Mouse (Mus musculus) liver, postnatal 0 days (tissue): Measurements from ENCODE around the gene Kalrn. TPM values are rescaled to one million over a fixed set of nuclear protein-coding genes. Genes with fewer than 3 reads are reported as not detected.

Source experiments
- ATAC-seq: fragments of 200-750 bp; cut with Nextera tagmentation; 2 replicates; pipeline ENCODE4 v1.8.0; 2017; ENCODE audit warnings: mild to moderate bottlenecking, moderate library complexity
- DNase-seq: peaks from one replicate; pipeline ENCODE4 v3.0.0-alpha.2; 2016
- H3K27ac ChIP-seq: fragments of 300-500 bp; sonication (generic); 2 replicates; pipeline ENCODE4 v1.5.1; 2014; ENCODE audit warnings: antibody characterized with exemption, moderate library complexity, mild to moderate bottlenecking, low read depth
- H3K27me3 ChIP-seq: fragments of 300-500 bp; sonication (generic); 2 replicates; pipeline ENCODE4 v1.6.1; 2014; ENCODE audit warnings: low read length, control low read depth, mixed read lengths; ENCODE audit not compliant: insufficient read depth
- H3K36me3 ChIP-seq: fragments of 300-500 bp; sonication (generic); replicated peaks from 2 replicates; pipeline ENCODE4 v1.6.1; 2014; ENCODE audit warnings: mild to moderate bottlenecking, control low read depth, low read length, moderate library complexity, mixed read lengths; ENCODE audit not compliant: insufficient read depth
- H3K4me1 ChIP-seq: fragments of 300-500 bp; sonication (generic); 2 replicates; pipeline ENCODE4 v1.6.1; 2014; ENCODE audit warnings: antibody characterized with exemption, mild to moderate bottlenecking, control low read depth; ENCODE audit not compliant: insufficient read depth
- H3K4me2 ChIP-seq: fragments of 300-500 bp; sonication (generic); 2 replicates; pipeline ENCODE4 v1.6.1; 2014; ENCODE audit warnings: low read depth, mild to moderate bottlenecking, low read length, moderate library complexity, mixed read lengths
- H3K4me3 ChIP-seq: fragments of 300-500 bp; sonication (generic); 2 replicates; pipeline ENCODE4 v1.5.1; 2014; ENCODE audit warnings: low read depth, low read length
- H3K9ac ChIP-seq: fragments of 300-500 bp; sonication (generic); replicated peaks from 2 replicates; pipeline ENCODE4 v1.6.1; 2014; ENCODE audit warnings: mild to moderate bottlenecking, moderate library complexity
- H3K9me3 ChIP-seq: fragments of 300-500 bp; sonication (generic); 2 replicates; pipeline ENCODE4 v1.6.1; 2016; ENCODE audit warnings: mild to moderate bottlenecking, control low read depth, low read length, mixed read lengths
- CTCF ChIP-seq: sonication (generic); IDR thresholded peaks from 2 replicates; pipeline ENCODE4 v1.5.1; 2016; ENCODE audit warnings: antibody characterized with exemption, low read depth
- EP300 ChIP-seq: IDR thresholded peaks from 2 replicates; pipeline ENCODE4 v1.6.1; 2016; ENCODE audit warnings: antibody characterized with exemption, low read depth, mild to moderate bottlenecking
- WGBS: fragments of 180-500 bp; shearing (Covaris S2); extraction: QIAGEN DNeasy Blood & Tissue Kit; methylation state at CpG from one replicate; pipeline ENCODE4 v1.1.7; 2014; ENCODE audit not compliant: insufficient replicate concordance; 5-methylcytosine and 5-hydroxymethylcytosine counted together
- polyA plus RNA-seq: library from polyadenylated mRNA; unstranded; fragments of >200 nt; fragmentation: Nextera tagmentation; extraction: Ambion mirVana; gene quantifications from 2 replicates; pipeline ENCODE4 v1.2.1, GENCODE M21; 2015

Kalrn gene
- polyA plus RNA-seq, 1 experiment from 2014 or later = 16.7 TPM

GRCm38 (mm10) chr16:34066376-34066775 is 507.0 kb downstream of the Kalrn start:
- WGBS = 60% methylated on average over 4 of the region's 4 CpGs
- 0 out of 2 replicates have a peak, but pooled peaks cover 2% of the 10 kb centered on the region for H3K36me3 ChIP-seq
- no peak overlapping the region for H3K27ac ChIP-seq
- H3K27me3 ChIP-seq = no peaks in the 10 kb centered on the region
- H3K4me2 ChIP-seq = no peak overlapping the region
- ATAC-seq = no peak; the same call in 1 of the 2 replicates
- no peak for DNase-seq
- TF ChIP-seq CTCF = no peak
- TF ChIP-seq EP300 = no peak
- H3K4me1 ChIP-seq = peaks cover 8% of the 10 kb centered on the region
- H3K9me3 ChIP-seq = no peaks in the 10 kb centered on the region
- no peak overlapping the region for H3K9ac ChIP-seq
- H3K4me3 ChIP-seq = no peak overlapping the region

- ATAC-seq (no peak), DNase-seq (no peak)
- Histone ChIP-seq H3K27me3 (no peaks in the 10 kb centered on the region), H3K27ac (no peak overlapping the region), H3K36me3 (0 out of 2 replicates have a peak, but pooled peaks cover 2% of the 10 kb centered on the region), H3K4me1 (peaks cover 13% of the 10 kb centered on the region), H3K9ac (no peak overlapping the region), H3K9me3 (no peaks in the 10 kb centered on the region), H3K4me2 (no peak overlapping the region), H3K4me3 (no peak overlapping the region)
- TF ChIP-seq CTCF (no peak), EP300 (no peak)
- WGBS = 87% methylated on average over 4 of the region's 4 CpGs
Measured at GRCm38 (mm10) chr16:34063313-34063712, 510.0 kb downstream of the Kalrn start.

GRCm38 (mm10) chr16:34061661-34062060 is 511.7 kb downstream of the Kalrn start:
- Histone ChIP-seq H3K9ac (no peak overlapping the region), H3K4me3 (no peak overlapping the region), H3K4me2 (no peak overlapping the region), H3K36me3 (0 out of 2 replicates have a peak, but pooled peaks cover 2% of the 10 kb centered on the region), H3K4me1 (peaks cover 24% of the 10 kb centered on the region), H3K9me3 (no peaks in the 10 kb centered on the region), H3K27me3 (no peaks in the 10 kb centered on the region), H3K27ac (no peak overlapping the region)
- TF ChIP-seq CTCF (no peak), EP300 (no peak)
- 82% methylated on average over 1 of the region's 1 CpGs for WGBS
- DNase-seq = no peak
- no peak for ATAC-seq

- peaks cover 19% of the 10 kb centered on the region for H3K4me1 ChIP-seq
- H3K9ac ChIP-seq = no peak overlapping the region
- no peak overlapping the region for H3K4me3 ChIP-seq
- DNase-seq (no peak), ATAC-seq (no peak)
- TF ChIP-seq CTCF (no peak), EP300 (no peak)
- H3K9me3 ChIP-seq = no peaks in the 10 kb centered on the region
- 62% methylated on average over 3 of the region's 3 CpGs for WGBS
- H3K36me3 ChIP-seq = 0 out of 2 replicates have a peak, but pooled peaks cover 2% of the 10 kb centered on the region
- H3K4me2 ChIP-seq = no peak overlapping the region
- H3K27ac ChIP-seq = no peak overlapping the region
- no peaks in the 10 kb centered on the region for H3K27me3 ChIP-seq
Measured at GRCm38 (mm10) chr16:34058611-34059010, 514.7 kb downstream of the Kalrn start.

GRCm38 (mm10) chr16:34057464-34057863 is 515.9 kb downstream of the Kalrn start:
- 35% methylated on average over 5 of the region's 5 CpGs for WGBS
- Histone ChIP-seq H3K9me3 (no peaks in the 10 kb centered on the region), H3K36me3 (no peaks in the 10 kb centered on the region; the same call in 1 of the 2 replicates), H3K27ac (no peak overlapping the region), H3K4me1 (peaks cover 19% of the 10 kb centered on the region), H3K4me3 (no peak overlapping the region), H3K27me3 (no peaks in the 10 kb centered on the region), H3K4me2 (no peak overlapping the region), H3K9ac (no peak overlapping the region)
- TF ChIP-seq CTCF (no peak), EP300 (no peak)
- ATAC-seq (no peak), DNase-seq (no peak)

- Histone ChIP-seq H3K27ac (no peak overlapping the region), H3K9ac (0 out of 2 replicates have a peak overlapping the region, but pooled peaks have one; percentile 11), H3K36me3 (no peaks in the 10 kb centered on the region; the same call in 1 of the 2 replicates), H3K4me1 (peaks cover 19% of the 10 kb centered on the region), H3K4me2 (peak overlapping the region; percentile 44), H3K27me3 (no peaks in the 10 kb centered on the region), H3K9me3 (no peaks in the 10 kb centered on the region), H3K4me3 (no peak overlapping the region)
- no peak for DNase-seq
- 23% methylated on average over 10 of the region's 10 CpGs for WGBS
- peak; percentile 62 for ATAC-seq
- TF ChIP-seq EP300 (no peak), CTCF (no peak)
Measured at GRCm38 (mm10) chr16:34056418-34057111, 516.8 kb downstream of the Kalrn start.
